Mouse (Mus musculus): Measurements from ENCODE around the gene Fbxo46.

The Fbxo46 gene

DNA sequence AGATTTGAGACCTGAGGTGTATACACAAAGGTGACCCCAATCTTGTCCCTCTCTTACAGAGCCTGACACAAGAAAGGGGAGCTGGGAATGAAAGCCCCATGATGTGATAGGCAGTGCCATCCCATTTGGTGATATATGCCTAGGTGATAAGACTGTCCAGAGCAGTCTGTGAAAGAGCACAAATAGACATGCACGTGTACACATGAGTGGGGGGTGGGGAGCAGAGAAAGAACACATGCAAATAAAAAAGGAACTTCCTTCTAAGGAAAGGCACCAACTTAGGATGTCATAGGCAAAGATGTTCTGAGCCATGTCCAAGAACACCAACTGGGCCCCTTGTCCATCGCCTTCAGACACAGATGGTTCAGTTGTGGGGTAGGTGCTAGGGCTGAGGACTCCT is 15.2 kb upstream of the Fbxo46 start:
- H3K36me3 ChIP-seq (ENCODE audit: insufficient read depth, low read length): no peaks in the 10 kb centered on the region
- peaks cover 77% of the 10 kb centered on the region for H3K27me3 ChIP-seq (ENCODE audit: insufficient read depth, low read length)
- H3K9me3 ChIP-seq (ENCODE audit: low read length): no peaks in the 10 kb centered on the region
- H3K4me1 ChIP-seq (replicated peaks; ENCODE audit: low read depth, low read length): no peaks in the 10 kb centered on the region
- TF ChIP-seq POU5F1 (IDR thresholded peaks at IDR 0.05; ENCODE audit: borderline replicate concordance, low read length): no peak
- no peak for TF ChIP-seq CTCF (conservative IDR thresholded peaks at IDR 0.05; ENCODE audit: low read length)
- no peak for TF ChIP-seq NANOG (IDR thresholded peaks at IDR 0.05; ENCODE audit: borderline replicate concordance, low read length)
- no peak overlapping the region for H3K4me3 ChIP-seq (replicated peaks; ENCODE audit: low read length)

DNA sequence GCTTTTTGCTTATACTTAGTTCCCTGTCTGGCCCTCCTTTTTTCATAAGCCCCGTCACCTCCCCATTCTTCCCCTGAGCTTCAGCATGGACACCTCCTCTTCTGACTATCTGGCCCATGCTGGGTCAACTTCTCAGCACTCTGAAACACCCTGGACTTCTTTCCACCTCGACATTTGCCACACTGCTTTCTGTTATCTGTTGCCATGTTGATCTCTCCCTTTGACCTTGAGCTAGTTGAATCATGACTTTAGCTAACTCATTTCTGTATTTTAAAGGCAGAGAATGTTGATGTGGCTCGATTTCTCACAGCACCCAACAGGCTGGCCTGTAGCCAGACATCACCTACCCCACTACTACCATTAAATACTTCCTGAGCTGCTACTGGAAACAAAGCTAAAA is 12.2 kb upstream of the Fbxo46 start:
- peaks cover 73% of the 10 kb centered on the region for H3K27me3 ChIP-seq (ENCODE audit: insufficient read depth, low read length)
- H3K36me3 ChIP-seq (ENCODE audit: insufficient read depth, low read length): no peaks in the 10 kb centered on the region
- H3K9me3 ChIP-seq (ENCODE audit: low read length): no peaks in the 10 kb centered on the region
- no peak for TF ChIP-seq POU5F1 (IDR thresholded peaks at IDR 0.05; ENCODE audit: borderline replicate concordance, low read length)
- no peak for TF ChIP-seq CTCF (conservative IDR thresholded peaks at IDR 0.05; ENCODE audit: low read length)
- TF ChIP-seq NANOG (IDR thresholded peaks at IDR 0.05; ENCODE audit: borderline replicate concordance, low read length): no peak
- no peak overlapping the region for H3K4me3 ChIP-seq (replicated peaks; ENCODE audit: low read length)
- H3K4me1 ChIP-seq (replicated peaks; ENCODE audit: low read depth, low read length): no peaks in the 10 kb centered on the region

DNA sequence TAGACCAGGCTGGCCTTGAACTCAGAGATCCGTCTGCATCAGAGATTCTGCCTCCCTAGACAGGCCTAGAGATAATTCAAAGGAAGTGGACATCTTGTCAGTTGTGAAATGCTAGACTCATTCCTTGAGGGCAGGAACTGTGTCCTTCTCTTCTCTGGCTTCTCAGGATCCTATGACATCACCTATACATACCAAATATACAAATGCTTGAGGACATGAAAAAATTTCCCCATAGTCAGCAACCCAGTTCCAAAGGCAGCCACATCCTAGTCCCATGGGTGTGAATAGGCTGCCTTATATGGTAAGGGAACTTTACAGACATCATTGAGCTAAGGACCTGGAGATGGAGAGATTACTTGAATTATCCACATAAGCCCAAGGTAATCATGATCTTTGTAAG is 10.1 kb upstream of the Fbxo46 start:
- Histone ChIP-seq H3K4me1 (replicated peaks; ENCODE audit: low read depth, low read length) (no peaks in the 10 kb centered on the region), H3K9me3 (ENCODE audit: low read length) (no peaks in the 10 kb centered on the region), H3K27me3 (ENCODE audit: insufficient read depth, low read length) (peaks cover 66% of the 10 kb centered on the region), H3K36me3 (ENCODE audit: insufficient read depth, low read length) (no peaks in the 10 kb centered on the region), H3K4me3 (replicated peaks; ENCODE audit: low read length) (no peak overlapping the region)
- TF ChIP-seq NANOG (IDR thresholded peaks at IDR 0.05; ENCODE audit: borderline replicate concordance, low read length) (no peak), POU5F1 (IDR thresholded peaks at IDR 0.05; ENCODE audit: borderline replicate concordance, low read length) (no peak)

DNA sequence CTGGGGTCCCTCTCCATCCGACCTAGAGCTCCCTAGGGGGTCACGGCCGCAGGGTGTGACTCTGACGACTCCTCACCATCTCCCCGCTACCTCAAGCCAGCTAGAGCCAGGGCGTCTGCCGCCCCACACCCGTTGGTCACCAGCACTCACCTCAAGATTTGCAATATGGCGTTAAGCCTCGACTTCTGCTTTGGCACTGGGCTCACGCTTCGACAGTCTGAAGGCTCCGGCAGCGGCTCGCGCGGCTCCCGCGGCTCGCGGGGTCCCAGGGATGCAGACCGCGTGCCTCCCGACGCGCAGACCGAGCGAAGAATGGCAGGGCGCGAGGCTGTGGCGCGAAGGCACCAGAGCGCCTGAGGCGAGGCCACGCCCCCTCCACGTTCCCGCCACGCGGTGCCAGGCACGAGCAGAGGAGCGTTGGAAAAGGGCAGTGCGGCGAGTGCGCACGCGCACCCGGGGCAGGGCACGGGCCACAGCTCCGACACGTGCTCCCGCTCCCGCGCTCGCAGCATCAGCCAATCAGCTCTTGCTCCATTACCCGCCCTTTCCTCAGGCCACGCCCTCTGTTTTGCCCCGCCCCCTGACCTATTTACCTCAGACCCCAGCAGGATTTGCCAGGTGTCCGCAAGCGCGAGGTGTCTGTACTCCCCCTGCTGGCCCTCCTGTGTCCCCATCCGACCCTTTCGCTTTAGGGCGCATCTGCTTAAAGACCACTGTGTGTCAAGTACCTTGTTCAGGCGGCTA is 1.5 kb upstream of the Fbxo46 start, which contains the start of gene Gm4969:
Gene Gm4969, minus strand, starts transcription at position 341 of the 744 bp plus-strand sequence.
- Histone ChIP-seq H3K4me3 (replicated peaks; ENCODE audit: low read length) (peak within 1 kb of the TSS; percentile 49), H3K4me1 (replicated peaks; ENCODE audit: low read depth, low read length) (peaks cover 22% of the 10 kb centered on the region), H3K27me3 (ENCODE audit: insufficient read depth, low read length) (peaks cover 31% of the 10 kb centered on the region), H3K9me3 (ENCODE audit: low read length) (peaks cover 8% of the 10 kb centered on the region), H3K36me3 (ENCODE audit: insufficient read depth, low read length) (no peaks in the 10 kb centered on the region)
- no peak for TF ChIP-seq NANOG (IDR thresholded peaks at IDR 0.05; ENCODE audit: borderline replicate concordance, low read length)
- TF ChIP-seq CTCF (conservative IDR thresholded peaks at IDR 0.05; ENCODE audit: low read length): peak; percentile 33

DNA sequence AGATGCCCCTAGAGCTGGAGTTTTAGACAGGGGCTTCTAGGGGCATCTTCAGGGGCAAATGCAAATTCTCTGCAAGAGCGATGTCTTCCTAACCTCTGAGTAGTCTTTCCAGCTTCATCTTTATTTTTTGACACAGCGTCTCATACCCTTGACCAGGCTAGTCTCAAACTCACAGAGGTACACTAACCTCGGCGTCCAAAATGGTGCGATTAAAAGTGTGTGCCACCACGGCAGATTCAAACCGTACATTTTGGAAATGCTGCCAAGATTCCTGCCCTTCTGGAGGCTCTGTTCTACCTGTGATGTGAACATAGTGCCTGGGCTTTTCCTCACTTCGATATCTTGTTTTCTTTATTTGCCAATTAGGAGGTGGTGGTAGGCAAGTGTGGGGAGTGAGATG is 576 bp upstream of the Fbxo46 start:
- peaks cover 8% of the 10 kb centered on the region for H3K9me3 ChIP-seq (ENCODE audit: low read length)
- no peaks in the 10 kb centered on the region for H3K36me3 ChIP-seq (ENCODE audit: insufficient read depth, low read length)
- H3K4me1 ChIP-seq (replicated peaks; ENCODE audit: low read depth, low read length): peaks cover 22% of the 10 kb centered on the region
- peaks cover 25% of the 10 kb centered on the region for H3K27me3 ChIP-seq (ENCODE audit: insufficient read depth, low read length)
- H3K4me3 ChIP-seq (replicated peaks; ENCODE audit: low read length): no peak overlapping the region
- TF ChIP-seq POU5F1 (IDR thresholded peaks at IDR 0.05; ENCODE audit: borderline replicate concordance, low read length) (no peak), NANOG (IDR thresholded peaks at IDR 0.05; ENCODE audit: borderline replicate concordance, low read length) (no peak), CTCF (conservative IDR thresholded peaks at IDR 0.05; ENCODE audit: low read length) (no peak)

DNA sequence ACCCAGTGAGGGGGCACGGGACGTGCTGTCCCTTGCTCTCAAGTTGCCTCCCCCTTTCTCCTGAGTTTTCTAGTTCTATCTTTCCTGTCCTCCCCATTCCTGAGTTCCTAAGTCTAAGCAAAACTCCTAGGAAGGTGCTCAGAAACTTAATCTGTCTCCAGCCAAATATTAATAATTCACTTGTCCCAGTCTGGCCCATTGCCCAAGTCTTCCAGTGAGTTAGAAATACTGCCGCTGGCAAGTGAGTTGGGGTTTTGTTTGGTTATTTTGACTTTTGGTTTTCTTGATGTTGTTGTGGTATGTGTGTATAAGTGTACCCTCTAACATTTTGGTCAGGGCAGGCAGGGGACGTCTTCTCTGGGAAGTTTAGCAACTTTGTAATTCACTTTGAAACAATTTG is 2.0 kb downstream of the Fbxo46 start:
- peaks cover 32% of the 10 kb centered on the region for H3K4me1 ChIP-seq (replicated peaks; ENCODE audit: low read depth, low read length)
- TF ChIP-seq CTCF (conservative IDR thresholded peaks at IDR 0.05; ENCODE audit: low read length): no peak
- no peak for TF ChIP-seq POU5F1 (IDR thresholded peaks at IDR 0.05; ENCODE audit: borderline replicate concordance, low read length)
- TF ChIP-seq NANOG (IDR thresholded peaks at IDR 0.05; ENCODE audit: borderline replicate concordance, low read length): no peak
- peaks cover 8% of the 10 kb centered on the region for H3K9me3 ChIP-seq (ENCODE audit: low read length)
- H3K27me3 ChIP-seq (ENCODE audit: insufficient read depth, low read length): peaks cover 14% of the 10 kb centered on the region
- peaks cover 8% of the 10 kb centered on the region for H3K36me3 ChIP-seq (ENCODE audit: insufficient read depth, low read length)
- no peak overlapping the region for H3K4me3 ChIP-seq (replicated peaks; ENCODE audit: low read length)

DNA sequence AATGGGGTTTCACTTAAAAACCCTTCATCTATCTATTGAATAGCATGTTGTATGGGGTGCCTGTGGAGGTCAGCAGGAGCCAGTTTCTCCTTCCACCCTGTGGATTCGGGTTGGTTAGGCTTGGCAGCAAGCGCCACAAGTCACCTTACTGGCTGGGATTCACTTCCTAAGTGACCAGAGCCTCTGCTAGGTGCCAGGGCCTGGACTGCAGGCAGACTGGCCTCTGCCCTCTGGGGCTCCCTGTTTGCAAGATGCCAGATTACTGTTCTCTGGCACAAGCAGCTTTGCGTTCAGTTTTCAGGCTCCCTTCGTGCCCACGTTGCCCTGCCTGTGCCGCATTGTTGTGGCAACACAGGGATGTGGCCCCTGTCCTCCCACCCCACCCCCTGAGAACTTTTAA is 5.1 kb downstream of the Fbxo46 start:
- Histone ChIP-seq H3K4me1 (replicated peaks; ENCODE audit: low read depth, low read length) (peaks cover 40% of the 10 kb centered on the region), H3K9me3 (ENCODE audit: low read length) (no peaks in the 10 kb centered on the region), H3K36me3 (ENCODE audit: insufficient read depth, low read length) (peaks cover 32% of the 10 kb centered on the region), H3K4me3 (replicated peaks; ENCODE audit: low read length) (no peak overlapping the region), H3K27me3 (ENCODE audit: insufficient read depth, low read length) (no peaks in the 10 kb centered on the region)
- TF ChIP-seq POU5F1 (IDR thresholded peaks at IDR 0.05; ENCODE audit: borderline replicate concordance, low read length): no peak
- TF ChIP-seq NANOG (IDR thresholded peaks at IDR 0.05; ENCODE audit: borderline replicate concordance, low read length): no peak
- TF ChIP-seq CTCF (conservative IDR thresholded peaks at IDR 0.05; ENCODE audit: low read length): no peak

DNA sequence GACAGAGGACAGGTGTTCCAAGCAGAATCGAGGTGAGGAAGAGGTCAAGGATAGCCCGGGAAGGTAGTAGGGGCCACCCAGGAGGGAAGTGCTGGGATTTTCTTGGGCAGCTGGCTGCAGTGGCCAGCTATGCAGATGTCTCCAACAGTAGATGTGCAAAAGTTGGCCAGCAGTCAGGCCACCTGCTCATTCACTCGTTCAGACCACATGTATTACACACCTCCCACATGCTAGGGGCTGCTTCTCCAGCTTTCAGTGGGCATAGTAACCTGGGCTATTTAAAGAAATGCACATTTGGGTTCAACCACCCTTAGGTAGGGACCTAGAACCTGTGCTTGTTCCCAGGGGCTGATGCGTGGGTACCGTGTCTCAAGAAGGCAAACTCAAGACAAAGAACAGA is 8.1 kb downstream of the Fbxo46 start:
- peaks cover 38% of the 10 kb centered on the region for H3K36me3 ChIP-seq (ENCODE audit: insufficient read depth, low read length)
- no peaks in the 10 kb centered on the region for H3K27me3 ChIP-seq (ENCODE audit: insufficient read depth, low read length)
- TF ChIP-seq POU5F1 (IDR thresholded peaks at IDR 0.05; ENCODE audit: borderline replicate concordance, low read length) (no peak), CTCF (conservative IDR thresholded peaks at IDR 0.05; ENCODE audit: low read length) (no peak), NANOG (IDR thresholded peaks at IDR 0.05; ENCODE audit: borderline replicate concordance, low read length) (no peak)

DNA sequence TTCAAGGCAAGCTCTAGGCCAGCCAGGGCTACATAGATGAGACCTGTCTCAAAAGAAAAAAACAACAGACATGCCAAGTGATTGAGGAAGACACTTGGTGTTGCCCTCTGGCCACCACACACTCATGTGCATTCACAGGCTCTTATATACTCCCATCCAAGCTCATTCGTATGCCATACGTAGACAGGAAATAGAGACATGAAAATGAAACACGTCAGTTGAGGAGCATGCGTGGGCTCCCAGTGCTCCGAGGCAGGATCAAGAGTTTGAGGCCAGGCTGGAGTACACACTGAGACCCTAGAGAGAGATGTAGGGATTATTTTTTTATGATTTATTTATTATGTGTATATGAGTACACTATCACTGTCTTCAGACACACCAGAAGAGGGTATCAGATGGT is 9.7 kb downstream of the Fbxo46 start:
- Histone ChIP-seq H3K9me3 (ENCODE audit: low read length) (no peaks in the 10 kb centered on the region), H3K27me3 (ENCODE audit: insufficient read depth, low read length) (no peaks in the 10 kb centered on the region), H3K4me1 (replicated peaks; ENCODE audit: low read depth, low read length) (peaks cover 54% of the 10 kb centered on the region), H3K4me3 (replicated peaks; ENCODE audit: low read length) (no peak overlapping the region), H3K36me3 (ENCODE audit: insufficient read depth, low read length) (peaks cover 38% of the 10 kb centered on the region)
- no peak for TF ChIP-seq NANOG (IDR thresholded peaks at IDR 0.05; ENCODE audit: borderline replicate concordance, low read length)
- no peak for TF ChIP-seq CTCF (conservative IDR thresholded peaks at IDR 0.05; ENCODE audit: low read length)

More for the DNA sequence above, 8.1 kb downstream of the Fbxo46 start:
- Histone ChIP-seq H3K4me1 (replicated peaks; ENCODE audit: low read depth, low read length) (peaks cover 51% of the 10 kb centered on the region), H3K4me3 (replicated peaks; ENCODE audit: low read length) (no peak overlapping the region), H3K9me3 (ENCODE audit: low read length) (no peaks in the 10 kb centered on the region)
